7 mouse cellular contexts compared by ENCODE assay signal in the genomic region with DNA sequence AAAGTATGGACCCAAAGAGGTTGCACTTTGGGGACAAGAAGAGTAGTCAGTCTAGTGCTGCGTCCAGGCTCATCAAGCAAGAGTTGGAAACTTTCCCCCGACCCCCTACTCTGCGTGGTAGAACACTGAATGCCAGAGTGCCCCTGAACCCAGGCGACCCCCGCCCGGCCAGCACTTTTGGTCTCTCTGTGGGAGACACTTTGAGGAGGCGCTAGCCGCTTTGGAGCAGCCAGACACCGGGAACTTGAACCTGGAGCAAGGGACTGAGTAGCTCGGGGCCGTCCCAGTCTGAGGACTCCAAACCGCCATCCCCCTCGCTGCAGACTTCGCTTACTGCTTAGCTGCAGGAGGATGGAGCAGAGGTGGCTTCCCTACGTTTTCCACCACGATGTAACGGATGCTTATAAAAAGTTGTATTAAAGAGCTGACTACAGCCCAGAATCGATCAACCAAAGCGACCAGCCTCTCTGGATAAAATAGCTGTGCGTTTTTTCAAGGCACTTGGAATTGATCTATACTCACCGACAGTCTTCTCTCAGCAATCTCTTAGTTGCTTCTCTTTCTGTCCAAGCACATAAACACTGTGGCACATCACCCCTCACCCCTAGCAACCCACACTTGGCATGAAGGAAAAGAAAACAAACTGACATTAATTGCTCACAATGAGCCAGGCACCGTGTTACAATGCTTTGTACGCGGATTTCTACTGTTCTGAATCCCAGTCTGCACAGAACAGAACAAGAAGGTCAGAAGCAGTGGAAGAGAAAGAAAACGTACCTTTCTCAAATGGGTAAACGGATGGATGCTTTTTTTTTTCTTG. TPM values are rescaled to one million over a fixed set of nuclear protein-coding genes. Genes with fewer than 3 reads are reported as not detected.
A peak's percentile ranks its signal among the peaks of the same experiment; 100 is the strongest.
DNase-seq lines count a peak whose midpoint lies in the region; ATAC-seq and TF ChIP-seq lines count a peak whose summit lies in the region.

No protein-coding gene starts in this region.

- WGBS in embryonic facial prominence, embryonic 11.5 days = 5% methylated on average over 26 of the region's 26 CpGs
- 12% methylated on average over 26 of the region's 26 CpGs for WGBS in heart, postnatal 0 days
- 7% methylated on average over 26 of the region's 26 CpGs for WGBS in limb, embryonic 11.5 days

- no peaks in the 10 kb centered on the region for H3K9me3 ChIP-seq in ES-E14 (ENCODE audit: control insufficient read depth, insufficient read depth, low read depth, low read length)
- no peaks in the 10 kb centered on the region for H3K9me3 ChIP-seq in embryonic facial prominence, embryonic 11.5 days (replicated peaks; ENCODE audit: control insufficient read depth, low read length)
- no peaks in the 10 kb centered on the region for H3K9me3 ChIP-seq in heart, postnatal 0 days (replicated peaks; ENCODE audit: control insufficient read depth, low read length)
- H3K9me3 ChIP-seq in limb, embryonic 11.5 days (ENCODE audit: control insufficient read depth, low read length) = no peaks in the 10 kb centered on the region

- peak overlapping the region; percentile 79 to 82 for H3K4me3 ChIP-seq in ES-E14 (ENCODE audit: insufficient read depth in 1 of 2, low read depth in 1 of 2, low read length in 2 of 2, poor library complexity in 1 of 2, severe bottlenecking in 1 of 2)
- H3K4me3 ChIP-seq in embryonic facial prominence, embryonic 11.5 days (ENCODE audit: low read depth, low read length) = peak overlapping the region; percentile 81
- H3K4me3 ChIP-seq in heart, postnatal 0 days (ENCODE audit: low read depth, low read length) = peak overlapping the region; percentile 71
- H3K4me3 ChIP-seq in limb, embryonic 11.5 days (ENCODE audit: low read depth, low read length) = peak overlapping the region; percentile 83

- in situ Hi-C loops in ES-E14 (cut with MboI; ENCODE audit: low sequenced_read_pairs in 2 of 2, unreplicated experiment in 2 of 2) = no loop called here

- TF ChIP-seq CTCF in heart, postnatal 0 days (IDR thresholded peaks at IDR 0.05; ENCODE audit: low read depth) = no peak

- H3K4me2 ChIP-seq in embryonic facial prominence, embryonic 11.5 days (ENCODE audit: low read depth, low read length) = peak overlapping the region; percentile 60
- H3K4me2 ChIP-seq in heart, postnatal 0 days (ENCODE audit: low read depth, low read length) = peak overlapping the region; percentile 90
- peak overlapping the region; percentile 78 for H3K4me2 ChIP-seq in limb, embryonic 11.5 days (ENCODE audit: low read depth, severe bottlenecking)

- H3K36me3 ChIP-seq in ES-E14 (ENCODE audit: control insufficient read depth, insufficient read depth, low read length, poor library complexity, severe bottlenecking) = no peaks in the 10 kb centered on the region
- H3K36me3 ChIP-seq in embryonic facial prominence, embryonic 11.5 days (replicated peaks; ENCODE audit: control insufficient read depth, insufficient read depth, low read depth, low read length) = no peaks in the 10 kb centered on the region
- H3K36me3 ChIP-seq in heart, postnatal 0 days (replicated peaks; ENCODE audit: control insufficient read depth, insufficient read depth, low read length) = no peaks in the 10 kb centered on the region
- no peaks in the 10 kb centered on the region for H3K36me3 ChIP-seq in limb, embryonic 11.5 days (ENCODE audit: control insufficient read depth, insufficient read depth, low read length)

- H3K4me1 ChIP-seq in ES-E14 (ENCODE audit: control insufficient read depth in 2 of 2, insufficient read depth in 2 of 2, low read length in 2 of 2, poor library complexity in 1 of 2) = peaks cover 0 to 4% of the 10 kb centered on the region in 2 experiments; a peak in 2 of 4 replicates
- H3K4me1 ChIP-seq in embryonic facial prominence, embryonic 11.5 days (ENCODE audit: control insufficient read depth, insufficient read depth, low read length) = no peaks in the 10 kb centered on the region
- 0 out of 2 replicates have a peak, but pooled peaks cover 4% of the 10 kb centered on the region for H3K4me1 ChIP-seq in heart, postnatal 0 days (ENCODE audit: control insufficient read depth, insufficient read depth)
- H3K4me1 ChIP-seq in limb, embryonic 11.5 days (ENCODE audit: control insufficient read depth, insufficient read depth, low read length) = peaks cover 10% of the 10 kb centered on the region

- H3K27ac ChIP-seq in ES-E14 (ENCODE audit: insufficient read depth, low read depth, low read length, poor library complexity, severe bottlenecking) = no peak overlapping the region
- H3K27ac ChIP-seq in embryonic facial prominence, embryonic 11.5 days (replicated peaks; ENCODE audit: low read depth, low read length) = peak overlapping the region; percentile 13; the same call in 1 of the 2 replicates
- H3K27ac ChIP-seq in heart, postnatal 0 days (ENCODE audit: low read depth) = no peak overlapping the region
- H3K27ac ChIP-seq in limb, embryonic 11.5 days (replicated peaks; ENCODE audit: low read depth, low read length) = 0 out of 2 replicates have a peak overlapping the region, but pooled peaks have one; percentile 42

- DNase-seq in CD8-positive naive resting alpha-beta T cell, adult 2 months (ENCODE audit: low read depth in 2 of 2, low spot score in 2 of 2) = peak; percentile 5 to 11
- no peak for DNase-seq in ES-E14 (ENCODE audit: low read depth, low spot score)
- peak; percentile 49 for DNase-seq in embryonic facial prominence, embryonic 11.5 days (ENCODE audit: low spot score)
- DNase-seq in heart, postnatal 0 days (ENCODE audit: low spot score) = no peak
- DNase-seq in limb, embryonic 11.5 days (ENCODE audit: low spot score) = peak; percentile 68
- DNase-seq in naive thymus-derived CD4-positive, alpha-beta T cell, adult 2 months (ENCODE audit: low read depth) = peak; percentile 4
- DNase-seq in natural killer cell, adult 2 months (ENCODE audit: low spot score in 2 of 2) = no peak

- TF ChIP-seq EP300 in heart, postnatal 0 days (IDR thresholded peaks at IDR 0.05; ENCODE audit: low read depth) = no peak

- peak overlapping the region; percentile 84 for H3K9ac ChIP-seq in ES-E14 (ENCODE audit: insufficient read depth, low read depth, low read length, poor library complexity, severe bottlenecking)
- peak overlapping the region; percentile 92 for H3K9ac ChIP-seq in embryonic facial prominence, embryonic 11.5 days (replicated peaks; ENCODE audit: low read length)
- 0 out of 2 replicates have a peak overlapping the region, but pooled peaks have one; percentile 77 for H3K9ac ChIP-seq in heart, postnatal 0 days (replicated peaks; ENCODE audit: low read depth, low read length)
- H3K9ac ChIP-seq in limb, embryonic 11.5 days (ENCODE audit: low read length) = 0 out of 2 replicates have a peak overlapping the region, but pooled peaks have one; percentile 45

- ATAC-seq in embryonic facial prominence, embryonic 11.5 days (replicated peaks; ENCODE audit: insufficient number of reproducible peaks, low FRiP score, low TSS enrichment, low read depth) = peak; percentile 12; the same call in 1 of the 2 replicates
- ATAC-seq in heart, postnatal 0 days (ENCODE audit: insufficient read depth, low read depth) = no peak
- ATAC-seq in limb, embryonic 11.5 days (ENCODE audit: insufficient number of reproducible peaks, low FRiP score, low TSS enrichment, low read depth) = peak; percentile 28; the same call in 1 of the 2 replicates

- no peaks in the 10 kb centered on the region for H3K27me3 ChIP-seq in embryonic facial prominence, embryonic 11.5 days (ENCODE audit: control insufficient read depth, insufficient read depth, low read length)
- H3K27me3 ChIP-seq in heart, postnatal 0 days (ENCODE audit: control insufficient read depth, insufficient read depth, low read length) = 0 out of 2 replicates have a peak, but pooled peaks cover 4% of the 10 kb centered on the region
- H3K27me3 ChIP-seq in limb, embryonic 11.5 days (ENCODE audit: control insufficient read depth, insufficient read depth, low read length) = no peaks in the 10 kb centered on the region

TF ChIP-seq in ES-E14, 5 proteins besides CTCF, POLR2A, EP300 and RAD21:
- no peak for TF ChIP-seq MAFK (IDR thresholded peaks at IDR 0.05; ENCODE audit: insufficient read depth, low read depth, low read length)
- TF ChIP-seq HCFC1 (IDR thresholded peaks at IDR 0.05; ENCODE audit: borderline replicate concordance, insufficient read depth, low read length) = no peak
- no peak for TF ChIP-seq CHD2 (IDR thresholded peaks at IDR 0.05; ENCODE audit: low read depth, low read length)
- TF ChIP-seq ZNF384 (IDR thresholded peaks at IDR 0.05; ENCODE audit: low read depth, low read length) = no peak; the same call in none of the 2 replicates
- TF ChIP-seq ZC3H11A (IDR thresholded peaks at IDR 0.05; ENCODE audit: borderline replicate concordance, low read depth, low read length) = no peak

RNA-seq across cellular contexts. Expression of a gene that starts 1.2 kb away (rescaled TPM):
- total RNA-seq in ES-E14 (2012; rRNA removed) = 9.9 and 29.2 TPM in 2 replicates
- 30.5 and 35.4 TPM in 2 replicates for polyA plus RNA-seq in embryonic facial prominence, embryonic 11.5 days (2014; fragmentation: Nextera tagmentation; extraction: Ambion mirVana)
- 11.1 and 12.1 TPM in 2 replicates for total RNA-seq in heart, postnatal 0 days (2014; rRNA removed; ENCODE audit: low replicate concordance)
- polyA plus RNA-seq in heart, postnatal 0 days (2015; fragmentation: Nextera tagmentation; extraction: Ambion mirVana) = 6.5 and 6.8 TPM in 2 replicates
- polyA plus RNA-seq in limb, embryonic 11.5 days (2014; fragmentation: Nextera tagmentation; extraction: Ambion mirVana) = 53.4 and 62.0 TPM in 2 replicates

Comparison
In these comparisons a context has a peak if more than half of its experiments do, and no peak if none do; other contexts are left out.
1. DNase-seq: peak in CD8-positive naive resting alpha-beta T cell, adult 2 months (2 of 2), embryonic facial prominence, embryonic 11.5 days (single experiment), limb, embryonic 11.5 days (single experiment) and naive thymus-derived CD4-positive, alpha-beta T cell, adult 2 months (single experiment); none in ES-E14 (single experiment), heart, postnatal 0 days (single experiment) and natural killer cell, adult 2 months (0 of 2).
2. H3K27ac ChIP-seq: peak in embryonic facial prominence, embryonic 11.5 days (single experiment) and limb, embryonic 11.5 days (single experiment); none in ES-E14 (single experiment) and heart, postnatal 0 days (single experiment).
3. Peak in every context shown above with its lines, with median percentiles within 50 percentile points of each other: H3K4me3 ChIP-seq, H3K9ac ChIP-seq and H3K4me2 ChIP-seq.